Mouse (Mus musculus): ENCODE measurements around the gene Kansl3.

Gene Kansl3

GRCm38 (mm10) chr1:36321829-36322573 lies 47.0 kb downstream of the Kansl3 start:
- DNase-seq (ENCODE audit: low read depth, low spot score), result peak; percentile 32

- DNase-seq (ENCODE audit: low read depth, low spot score), result no peak
These were observed 47.8 kb downstream of the Kansl3 start for GRCm38 (mm10) chr1:36321164-36321563.

GRCm38 (mm10) chr1:36315776-36316100 lies 53.2 kb downstream of the Kansl3 start:
- DNase-seq (ENCODE audit: low read depth, low spot score), result no peak

- peak; percentile 41 for DNase-seq (ENCODE audit: low read depth, low spot score)
These were observed 53.8 kb downstream of the Kansl3 start for GRCm38 (mm10) chr1:36314959-36315775.

- peak; percentile 91 for DNase-seq (ENCODE audit: low read depth, low spot score)
These were observed 59.5 kb downstream of the Kansl3 start for GRCm38 (mm10) chr1:36309498-36309901.

- DNase-seq (ENCODE audit: low read depth, low spot score), result peak; percentile 57
These were observed 60.0 kb downstream of the Kansl3 start for GRCm38 (mm10) chr1:36308966-36309475.

- peak; percentile 55 for DNase-seq (ENCODE audit: low read depth, low spot score)
These were observed 60.5 kb downstream of the Kansl3 start for GRCm38 (mm10) chr1:36308451-36308901.

GRCm38 (mm10) chr1:36307495-36308280 lies 61.3 kb downstream of the Kansl3 start, which contains the start of gene Arid5a:
TSS of gene Arid5a (plus strand) at chr1:36307733.
- peak; percentile 97 for DNase-seq (ENCODE audit: low read depth, low spot score)

GRCm38 (mm10) chr1:36307121-36307494 lies 61.9 kb downstream of the Kansl3 start:
- DNase-seq (ENCODE audit: low read depth, low spot score), result no peak

GRCm38 (mm10) chr1:36306120-36306519 lies 62.9 kb downstream of the Kansl3 start:
- DNase-seq (ENCODE audit: low read depth, low spot score), result no peak

- DNase-seq (ENCODE audit: low read depth, low spot score), result no peak
These were observed 64.2 kb downstream of the Kansl3 start for GRCm38 (mm10) chr1:36304764-36305163.

GRCm38 (mm10) chr1:36303381-36304320 lies 65.3 kb downstream of the Kansl3 start:
- peak; percentile 63 for DNase-seq (ENCODE audit: low read depth, low spot score)

- no peak for DNase-seq (ENCODE audit: low read depth, low spot score)
These were observed 66.0 kb downstream of the Kansl3 start for GRCm38 (mm10) chr1:36302957-36303356.

GRCm38 (mm10) chr1:36302273-36302672 lies 66.7 kb downstream of the Kansl3 start:
- no peak for DNase-seq (ENCODE audit: low read depth, low spot score)

- no peak for DNase-seq (ENCODE audit: low read depth, low spot score)
These were observed 68.5 kb downstream of the Kansl3 start for GRCm38 (mm10) chr1:36300486-36300885.

GRCm38 (mm10) chr1:36299676-36300075 lies 69.3 kb downstream of the Kansl3 start:
- DNase-seq (ENCODE audit: low read depth, low spot score), result no peak

GRCm38 (mm10) chr1:36299126-36299525 lies 69.9 kb downstream of the Kansl3 start:
- DNase-seq (ENCODE audit: low read depth, low spot score), result no peak

- no peak for DNase-seq (ENCODE audit: low read depth, low spot score)
These were observed 70.9 kb downstream of the Kansl3 start for GRCm38 (mm10) chr1:36298107-36298506.

- DNase-seq (ENCODE audit: low read depth, low spot score), result peak; percentile 83
These were observed 72.4 kb downstream of the Kansl3 start for GRCm38 (mm10) chr1:36296466-36297149.

- peak; percentile 83 for DNase-seq (ENCODE audit: low read depth, low spot score)
These were observed 74.6 kb downstream of the Kansl3 start for GRCm38 (mm10) chr1:36294402-36294801.

All from CD4-positive helper T cell, adult 2 months (primary cell).